Mouse (Mus musculus): ENCODE results near the gene BC034090. TPM values are rescaled to one million over a fixed set of nuclear protein-coding genes. Genes with fewer than 3 reads are reported as not detected.
"Not testable (repeated sequence)": the region's sequence is repeated elsewhere in the genome, so short reads cannot be mapped to it uniquely, and the experiment has no call there.

Gene BC034090
- polyA plus RNA-seq, 1 experiment: not detected

DNA sequence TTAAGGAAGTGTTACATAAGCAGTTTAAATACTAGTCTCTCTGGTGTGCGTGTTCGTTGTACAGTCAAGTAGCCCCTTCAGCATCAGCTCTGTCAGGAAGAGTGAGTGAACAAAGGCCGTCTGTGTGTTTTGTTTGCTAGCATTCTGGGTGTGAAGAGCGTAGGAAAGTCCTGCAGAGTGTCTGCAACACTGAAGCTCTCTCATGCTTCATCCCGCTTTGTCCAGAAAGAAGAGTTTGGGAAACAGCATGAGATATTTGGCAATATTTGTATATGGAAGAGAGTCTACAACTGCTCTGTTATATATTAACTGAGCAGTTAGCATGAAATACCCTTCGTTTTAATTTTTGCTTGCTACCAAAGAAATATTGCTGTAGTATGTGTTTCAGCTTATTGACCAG is 44.7 kb downstream of the BC034090 start:
- H3K4me1 ChIP-seq (ENCODE audit: control insufficient read depth, insufficient read depth, low read length): peaks cover 19% of the 10 kb centered on the region
- no peak for TF ChIP-seq POLR2A (IDR thresholded peaks at IDR 0.05; ENCODE audit: insufficient read depth, low read depth, low read length)
- no peak for TF ChIP-seq CTCF (IDR thresholded peaks at IDR 0.05; ENCODE audit: insufficient read depth, low read depth, low read length)
- no peak overlapping the region for H3K27ac ChIP-seq (ENCODE audit: insufficient read depth, low read depth, low read length)
- 67% methylated on average over 6 of the region's 6 CpGs for WGBS
- no peak overlapping the region for H3K4me3 ChIP-seq (ENCODE audit: insufficient read depth, low read depth, low read length)

DNA sequence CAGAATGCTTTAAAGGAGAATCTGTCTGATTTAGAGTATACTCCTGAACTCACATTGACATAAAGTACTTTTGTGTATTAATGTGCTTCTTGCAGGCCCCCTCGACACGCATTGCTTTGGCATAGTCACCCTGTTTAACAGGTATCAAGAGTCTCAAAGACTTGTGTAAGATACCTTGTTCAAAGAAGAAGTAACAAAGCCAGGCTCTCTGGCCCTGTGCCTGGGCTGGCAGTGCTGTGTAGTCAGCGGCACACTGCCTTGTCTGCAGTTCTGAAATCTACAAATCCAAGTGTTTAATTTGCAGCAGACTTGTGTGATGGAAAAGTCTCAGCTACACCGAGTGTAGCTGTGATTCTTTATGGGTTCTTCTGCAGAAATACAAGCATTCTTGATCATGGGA is 47.6 kb downstream of the BC034090 start:
- no peak overlapping the region for H3K4me3 ChIP-seq (ENCODE audit: insufficient read depth, low read depth, low read length)
- WGBS: 44% methylated on average over 4 of the region's 4 CpGs
- TF ChIP-seq POLR2A (IDR thresholded peaks at IDR 0.05; ENCODE audit: insufficient read depth, low read depth, low read length) (no peak), CTCF (IDR thresholded peaks at IDR 0.05; ENCODE audit: insufficient read depth, low read depth, low read length) (no peak)
- H3K4me1 ChIP-seq (ENCODE audit: control insufficient read depth, insufficient read depth, low read length): peaks cover 9% of the 10 kb centered on the region
- no peak overlapping the region for H3K27ac ChIP-seq (ENCODE audit: insufficient read depth, low read depth, low read length)

DNA sequence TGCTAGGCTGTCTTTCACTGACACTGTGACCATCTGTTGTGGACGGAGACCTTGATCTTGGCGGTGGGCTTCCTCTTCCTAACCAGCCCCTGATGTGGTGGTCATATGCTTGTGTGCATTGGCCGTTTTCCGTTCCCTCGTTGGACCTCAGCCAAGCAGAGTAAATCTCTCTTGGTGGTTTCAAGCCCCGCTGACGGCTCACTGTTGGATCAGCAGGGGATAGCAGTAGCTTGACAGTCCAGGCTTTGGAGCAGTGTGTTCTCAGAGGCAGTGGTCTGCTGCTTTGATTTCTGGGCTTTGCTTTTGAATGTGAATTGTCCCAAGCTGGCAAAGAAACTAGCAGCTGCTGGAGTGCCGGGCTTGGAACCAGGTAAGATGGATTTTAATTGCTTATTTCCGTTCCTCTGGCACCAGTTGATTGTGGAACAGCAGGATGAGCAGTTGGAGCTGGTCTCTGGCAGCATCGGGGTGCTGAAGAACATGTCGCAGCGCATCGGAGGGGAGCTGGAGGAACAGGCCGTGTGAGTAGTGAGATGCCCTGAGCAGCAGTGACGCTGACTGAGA is 51.4 kb downstream of the BC034090 start:
- Histone ChIP-seq H3K27ac (ENCODE audit: insufficient read depth, low read depth, low read length) (no peak overlapping the region), H3K4me1 (ENCODE audit: control insufficient read depth, insufficient read depth, low read length) (peaks cover 6% of the 10 kb centered on the region; the same call in 1 of the 2 replicates)
- TF ChIP-seq CTCF (IDR thresholded peaks at IDR 0.05; ENCODE audit: insufficient read depth, low read depth, low read length): no peak
- no peak for TF ChIP-seq POLR2A (IDR thresholded peaks at IDR 0.05; ENCODE audit: insufficient read depth, low read depth, low read length)

DNA sequence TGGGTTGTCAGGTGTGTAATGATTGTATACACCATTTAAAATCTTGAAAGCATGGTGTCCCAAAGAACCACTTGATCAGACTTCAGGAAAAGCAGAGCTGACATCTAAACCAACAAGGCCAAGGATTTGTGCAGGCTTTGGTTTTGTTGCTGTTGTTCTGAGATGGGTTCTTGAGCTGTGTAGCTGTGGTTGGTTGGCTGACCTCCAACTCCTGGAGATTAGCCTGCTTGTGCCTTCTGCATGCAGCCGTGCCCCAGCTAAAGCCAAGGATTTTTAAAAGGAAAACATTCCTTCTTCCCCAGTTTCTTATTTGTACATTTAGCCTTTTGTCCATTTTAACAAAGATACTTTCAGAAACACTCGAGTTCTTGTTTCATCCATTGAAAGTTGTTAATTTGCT is 52.6 kb downstream of the BC034090 start:
- Histone ChIP-seq H3K27ac (ENCODE audit: insufficient read depth, low read depth, low read length) (no peak overlapping the region), H3K4me1 (ENCODE audit: control insufficient read depth, insufficient read depth, low read length) (peaks cover 6% of the 10 kb centered on the region; the same call in 1 of the 2 replicates), H3K4me3 (ENCODE audit: insufficient read depth, low read depth, low read length) (no peak overlapping the region)
- TF ChIP-seq CTCF (IDR thresholded peaks at IDR 0.05; ENCODE audit: insufficient read depth, low read depth, low read length): no peak
- no peak for TF ChIP-seq POLR2A (IDR thresholded peaks at IDR 0.05; ENCODE audit: insufficient read depth, low read depth, low read length)
- 32% methylated on average over 2 of the region's 2 CpGs for WGBS

More for the DNA sequence above, 51.4 kb downstream of the BC034090 start:
- WGBS: 49% methylated on average over 15 of the region's 15 CpGs
- H3K4me3 ChIP-seq (ENCODE audit: insufficient read depth, low read depth, low read length): no peak overlapping the region

DNA sequence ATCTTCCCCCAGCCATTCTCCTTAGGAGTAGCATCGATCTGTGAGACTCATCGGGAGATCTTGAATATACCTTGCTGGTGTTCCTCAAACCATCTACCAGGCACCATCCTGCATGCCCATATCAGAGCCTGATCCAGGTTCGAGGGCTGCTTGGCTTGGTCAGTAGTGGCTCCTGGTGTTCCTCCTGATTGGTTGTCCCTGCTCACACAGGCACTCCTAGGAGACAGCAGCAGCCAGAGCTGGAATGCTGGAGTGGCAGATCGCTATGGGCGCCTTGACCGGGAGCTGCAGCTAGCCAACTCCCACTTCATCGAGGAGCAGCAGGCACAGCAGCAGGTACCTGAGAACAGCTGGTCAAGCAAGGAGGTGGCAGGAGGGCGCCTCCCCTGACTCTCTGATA is 53.0 kb downstream of the BC034090 start:
- TF ChIP-seq POLR2A (IDR thresholded peaks at IDR 0.05; ENCODE audit: insufficient read depth, low read depth, low read length) (no peak), CTCF (IDR thresholded peaks at IDR 0.05; ENCODE audit: insufficient read depth, low read depth, low read length) (no peak)
- no peak overlapping the region for H3K27ac ChIP-seq (ENCODE audit: insufficient read depth, low read depth, low read length)
- no peak overlapping the region for H3K4me3 ChIP-seq (ENCODE audit: insufficient read depth, low read depth, low read length)
- peaks cover 6% of the 10 kb centered on the region; the same call in 1 of the 2 replicates for H3K4me1 ChIP-seq (ENCODE audit: control insufficient read depth, insufficient read depth, low read length)
- 68% methylated on average over 8 of the region's 8 CpGs for WGBS

DNA sequence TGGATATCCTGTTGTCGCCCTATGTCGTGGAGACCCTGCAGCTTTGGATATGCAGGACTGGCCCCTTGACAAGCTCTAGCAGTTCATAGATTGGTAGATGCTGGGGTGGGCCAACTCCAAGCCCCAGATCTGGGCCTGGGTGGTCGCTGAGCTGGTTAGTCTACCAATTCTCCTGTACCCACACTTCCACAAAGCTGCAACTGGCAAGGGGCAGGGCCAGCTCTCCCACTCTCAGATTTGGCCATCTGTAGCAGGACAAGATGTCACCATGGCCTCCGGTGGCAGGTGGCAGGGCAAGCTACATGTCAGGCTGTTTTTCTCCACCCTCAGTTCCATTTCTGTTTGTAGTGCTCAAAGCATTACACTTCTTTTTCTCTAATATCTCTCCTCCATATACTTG is 55.6 kb downstream of the BC034090 start:
- Histone ChIP-seq H3K4me1 (ENCODE audit: control insufficient read depth, insufficient read depth, low read length) (peaks cover 6% of the 10 kb centered on the region; the same call in 1 of the 2 replicates), H3K27ac (ENCODE audit: insufficient read depth, low read depth, low read length) (no peak overlapping the region), H3K4me3 (ENCODE audit: insufficient read depth, low read depth, low read length) (no peak overlapping the region)
- no peak for TF ChIP-seq POLR2A (IDR thresholded peaks at IDR 0.05; ENCODE audit: insufficient read depth, low read depth, low read length)
- no peak for TF ChIP-seq CTCF (IDR thresholded peaks at IDR 0.05; ENCODE audit: insufficient read depth, low read depth, low read length)
- 77% methylated on average over 4 of the region's 4 CpGs for whole genome bisulfite sequencing

DNA sequence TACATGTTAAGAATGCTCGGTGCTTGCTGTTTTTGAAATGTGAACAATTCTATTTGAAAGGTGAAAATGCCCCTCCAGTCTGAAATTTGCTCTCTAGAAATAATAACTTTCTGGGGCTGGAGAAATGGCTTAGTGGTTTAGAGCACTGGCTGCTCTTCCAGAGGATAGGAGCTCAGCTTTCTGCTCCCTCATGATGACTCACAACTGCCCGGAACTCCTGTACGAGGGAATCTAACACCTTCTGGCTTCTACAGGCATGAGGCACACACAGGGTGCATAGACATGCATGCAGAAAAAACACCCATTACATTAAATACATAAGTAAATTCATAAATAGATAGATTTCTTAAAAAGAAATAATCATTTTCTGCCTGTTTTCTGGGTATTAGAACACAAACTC is 60.1 kb downstream of the BC034090 start:
- H3K4me3 ChIP-seq (ENCODE audit: insufficient read depth, low read depth, low read length): no peak overlapping the region
- TF ChIP-seq CTCF (IDR thresholded peaks at IDR 0.05; ENCODE audit: insufficient read depth, low read depth, low read length) (no peak), POLR2A (IDR thresholded peaks at IDR 0.05; ENCODE audit: insufficient read depth, low read depth, low read length) (no peak)
- H3K27ac ChIP-seq (ENCODE audit: insufficient read depth, low read depth, low read length): no peak overlapping the region
- no peaks in the 10 kb centered on the region; the same call in 1 of the 2 replicates for H3K4me1 ChIP-seq (ENCODE audit: control insufficient read depth, insufficient read depth, low read length)
- 46% methylated on average over 3 of the region's 3 CpGs for WGBS

DNA sequence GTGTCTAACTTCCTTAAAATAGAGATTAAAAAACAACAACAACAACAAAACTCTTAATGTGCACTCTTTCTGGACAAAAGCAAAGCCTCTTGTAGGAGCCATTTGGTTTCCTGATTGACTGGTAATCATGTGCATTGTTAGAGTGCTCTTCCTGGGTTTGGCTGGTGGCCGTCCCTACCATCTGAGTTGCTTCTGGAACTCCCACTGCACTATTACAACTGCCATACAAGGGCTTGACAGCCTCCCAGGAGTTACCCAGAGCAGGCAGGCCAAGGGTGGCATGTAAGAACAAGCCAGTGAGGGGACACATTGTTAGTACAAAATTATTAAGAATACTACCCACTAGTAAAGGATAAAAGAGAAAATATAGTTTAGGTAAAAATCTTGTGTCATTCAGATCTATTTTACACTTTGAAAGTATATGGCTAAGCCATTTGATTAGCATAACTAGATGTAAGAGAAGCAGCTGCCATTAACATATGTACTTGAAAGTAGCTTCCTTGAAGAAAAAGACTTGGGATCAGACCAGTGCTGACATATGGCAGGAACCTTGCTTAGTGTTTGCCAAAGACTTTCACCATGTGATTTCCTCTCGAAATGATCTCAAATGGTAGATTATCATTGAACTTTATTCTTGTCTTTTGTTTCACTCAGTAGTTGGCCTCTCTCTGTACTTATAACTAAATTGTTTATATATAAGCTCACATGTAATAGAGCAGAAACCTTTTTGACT is 65.9 kb downstream of the BC034090 start:
- TF ChIP-seq POLR2A (IDR thresholded peaks at IDR 0.05; ENCODE audit: insufficient read depth, low read depth, low read length): no peak
- no peak for TF ChIP-seq CTCF (IDR thresholded peaks at IDR 0.05; ENCODE audit: insufficient read depth, low read depth, low read length)
- Histone ChIP-seq H3K27ac (ENCODE audit: insufficient read depth, low read depth, low read length) (no peak overlapping the region), H3K4me3 (ENCODE audit: insufficient read depth, low read depth, low read length) (no peak overlapping the region), H3K4me1 (ENCODE audit: control insufficient read depth, insufficient read depth, low read length) (no peaks in the 10 kb centered on the region)
- 58% methylated on average over 2 of the region's 2 CpGs for WGBS

DNA sequence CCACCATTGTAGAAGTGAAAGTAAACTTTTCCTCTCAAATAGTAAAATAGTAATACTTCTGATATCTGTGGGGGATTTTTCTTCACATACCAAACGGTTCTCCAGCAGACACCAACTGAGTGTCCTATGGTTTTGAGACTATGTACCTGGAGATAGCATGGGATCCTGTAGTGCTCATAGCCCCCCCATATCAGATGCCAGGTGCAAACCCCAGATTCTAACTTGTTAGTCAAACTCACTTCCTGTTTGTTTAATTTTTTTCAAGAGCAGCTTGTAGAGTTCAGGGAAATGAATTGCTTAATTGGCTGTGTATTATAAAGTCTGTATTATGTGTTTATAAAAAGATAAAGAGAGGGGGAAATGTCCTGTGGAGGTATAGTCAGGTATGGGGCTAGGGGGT is 69.8 kb downstream of the BC034090 start:
- H3K4me1 ChIP-seq (ENCODE audit: control insufficient read depth, insufficient read depth, low read length): peaks cover 11% of the 10 kb centered on the region
- H3K27ac ChIP-seq (ENCODE audit: insufficient read depth, low read depth, low read length): no peak overlapping the region
- no peak for TF ChIP-seq POLR2A (IDR thresholded peaks at IDR 0.05; ENCODE audit: insufficient read depth, low read depth, low read length)
- TF ChIP-seq CTCF (IDR thresholded peaks at IDR 0.05; ENCODE audit: insufficient read depth, low read depth, low read length): no peak
- 89% methylated on average over 1 of the region's 1 CpGs for WGBS
- no peak overlapping the region for H3K4me3 ChIP-seq (ENCODE audit: insufficient read depth, low read depth, low read length)

DNA sequence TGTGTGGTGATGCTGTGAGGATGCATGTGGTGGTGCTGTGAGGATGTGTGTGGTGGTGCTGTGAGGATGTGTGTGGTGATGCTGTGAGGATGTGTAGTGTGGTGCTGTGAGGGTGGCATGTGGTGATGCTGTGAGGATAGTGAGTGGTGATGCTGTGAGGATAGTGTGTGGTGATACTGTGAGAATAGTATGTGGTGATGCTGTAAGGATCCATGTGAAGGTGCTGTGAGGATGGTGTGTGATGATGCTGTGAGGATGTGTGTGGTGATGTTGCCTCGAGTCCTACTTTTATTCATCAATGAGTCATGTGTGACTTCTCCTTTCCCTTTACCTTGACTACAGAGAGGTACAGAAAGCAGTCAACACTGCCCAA is 70.6 kb downstream of the BC034090 start:
- WGBS: 44% methylated on average over 1 of the region's 1 CpGs
- not testable (repeated sequence) for H3K4me3 ChIP-seq (ENCODE audit: insufficient read depth, low read depth, low read length); H3K27ac ChIP-seq (ENCODE audit: insufficient read depth, low read depth, low read length)
- H3K4me1 ChIP-seq (ENCODE audit: control insufficient read depth, insufficient read depth, low read length): peaks cover 11% of the 10 kb centered on the region

All from olfactory bulb, adult 2 months (tissue).